Mouse (Mus musculus): ENCODE measurements around the gene Stard13.

- TF ChIP-seq CTCF (IDR thresholded peaks at IDR 0.05; ENCODE audit: low read depth, low read length) (no peak), POLR2A (IDR thresholded peaks at IDR 0.05; ENCODE audit: extremely low read depth, insufficient read depth, low read length) (no peak)
These were observed 120.9 kb downstream of the Stard13 start for GRCm38 (mm10) chr5:151112743-151113142.
